Mouse (Mus musculus): ENCODE data around the gene Kbtbd13. TPM values are rescaled to one million over a fixed set of nuclear protein-coding genes. Genes with fewer than 3 reads are reported as not detected.
A peak's percentile ranks its signal among the peaks of the same experiment; 100 is the strongest.

Kbtbd13 gene
- polyA plus RNA-seq, 1 experiment: not detected

GRCm38 (mm10) chr9:65399934-65400333 lies 8.5 kb upstream of the Kbtbd13 start:
- TF ChIP-seq CTCF (IDR thresholded peaks at IDR 0.05; ENCODE audit: low read depth, low read length) (no peak), POLR2A (IDR thresholded peaks at IDR 0.05; ENCODE audit: borderline replicate concordance, low read depth, low read length) (no peak)
- Histone ChIP-seq H3K4me1 (ENCODE audit: control insufficient read depth, insufficient read depth, low read length) (peaks cover 5% of the 10 kb centered on the region), H3K27ac (ENCODE audit: insufficient read depth, low read depth, low read length) (no peak overlapping the region), H3K4me3 (ENCODE audit: insufficient read depth, low read length) (no peak overlapping the region)

GRCm38 (mm10) chr9:65398279-65398678 lies 6.8 kb upstream of the Kbtbd13 start, which contains the start of gene Rasl12:
Rasl12 (plus strand) TSS chr9:65398506.
- Histone ChIP-seq H3K27ac (ENCODE audit: insufficient read depth, low read depth, low read length) (no peak within 1 kb of the TSS), H3K4me3 (ENCODE audit: insufficient read depth, low read length) (peak within 1 kb of the TSS; percentile 58), H3K4me1 (ENCODE audit: control insufficient read depth, insufficient read depth, low read length) (no peaks in the 10 kb centered on the region)
- TF ChIP-seq CTCF (IDR thresholded peaks at IDR 0.05; ENCODE audit: low read depth, low read length) (no peak), POLR2A (IDR thresholded peaks at IDR 0.05; ENCODE audit: borderline replicate concordance, low read depth, low read length) (no peak)

DNA sequence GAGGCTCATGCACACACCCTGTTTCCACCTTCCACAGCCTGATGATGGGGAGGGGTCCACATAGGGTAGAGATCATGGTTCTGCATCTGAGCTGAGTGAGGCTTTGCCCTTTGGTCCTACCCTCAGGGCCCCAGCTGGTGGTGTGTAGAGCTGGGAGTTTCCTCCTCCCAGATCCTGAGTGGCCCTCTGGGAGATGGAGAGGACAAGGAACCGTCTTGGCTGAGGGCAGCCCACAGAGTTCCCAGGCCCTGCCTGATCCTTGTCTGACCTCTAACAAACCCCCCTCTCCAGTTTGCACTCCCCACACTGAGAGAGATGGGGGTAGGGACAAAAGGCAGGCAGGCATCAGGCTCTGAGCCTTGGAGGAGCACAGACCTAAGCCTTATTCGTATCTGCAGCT lies 2.9 kb upstream of the Kbtbd13 start:
- no peak overlapping the region for H3K27ac ChIP-seq (ENCODE audit: insufficient read depth, low read depth, low read length)
- no peaks in the 10 kb centered on the region for H3K4me1 ChIP-seq (ENCODE audit: control insufficient read depth, insufficient read depth, low read length)

GRCm38 (mm10) chr9:65393606-65394005 lies 2.2 kb upstream of the Kbtbd13 start:
- no peaks in the 10 kb centered on the region for H3K4me1 ChIP-seq (ENCODE audit: control insufficient read depth, insufficient read depth, low read length)
- TF ChIP-seq POLR2A (IDR thresholded peaks at IDR 0.05; ENCODE audit: borderline replicate concordance, low read depth, low read length): no peak
- no peak for TF ChIP-seq CTCF (IDR thresholded peaks at IDR 0.05; ENCODE audit: low read depth, low read length)
- no peak overlapping the region for H3K4me3 ChIP-seq (ENCODE audit: insufficient read depth, low read length)
- no peak overlapping the region for H3K27ac ChIP-seq (ENCODE audit: insufficient read depth, low read depth, low read length)

More for the DNA sequence above, 2.9 kb upstream of the Kbtbd13 start:
- no peak overlapping the region for H3K4me3 ChIP-seq (ENCODE audit: insufficient read depth, low read length)
- TF ChIP-seq POLR2A (IDR thresholded peaks at IDR 0.05; ENCODE audit: borderline replicate concordance, low read depth, low read length) (no peak), CTCF (IDR thresholded peaks at IDR 0.05; ENCODE audit: low read depth, low read length) (no peak)

- peak; percentile 64 for TF ChIP-seq CTCF (IDR thresholded peaks at IDR 0.05; ENCODE audit: low read depth, low read length)
- TF ChIP-seq POLR2A (IDR thresholded peaks at IDR 0.05; ENCODE audit: borderline replicate concordance, low read depth, low read length): no peak
- Histone ChIP-seq H3K27ac (ENCODE audit: insufficient read depth, low read depth, low read length) (no peak overlapping the region), H3K4me1 (ENCODE audit: control insufficient read depth, insufficient read depth, low read length) (no peaks in the 10 kb centered on the region), H3K4me3 (ENCODE audit: insufficient read depth, low read length) (no peak overlapping the region)
Observed at GRCm38 (mm10) chr9:65392638-65393364, 1.3 kb upstream of the Kbtbd13 start.

DNA sequence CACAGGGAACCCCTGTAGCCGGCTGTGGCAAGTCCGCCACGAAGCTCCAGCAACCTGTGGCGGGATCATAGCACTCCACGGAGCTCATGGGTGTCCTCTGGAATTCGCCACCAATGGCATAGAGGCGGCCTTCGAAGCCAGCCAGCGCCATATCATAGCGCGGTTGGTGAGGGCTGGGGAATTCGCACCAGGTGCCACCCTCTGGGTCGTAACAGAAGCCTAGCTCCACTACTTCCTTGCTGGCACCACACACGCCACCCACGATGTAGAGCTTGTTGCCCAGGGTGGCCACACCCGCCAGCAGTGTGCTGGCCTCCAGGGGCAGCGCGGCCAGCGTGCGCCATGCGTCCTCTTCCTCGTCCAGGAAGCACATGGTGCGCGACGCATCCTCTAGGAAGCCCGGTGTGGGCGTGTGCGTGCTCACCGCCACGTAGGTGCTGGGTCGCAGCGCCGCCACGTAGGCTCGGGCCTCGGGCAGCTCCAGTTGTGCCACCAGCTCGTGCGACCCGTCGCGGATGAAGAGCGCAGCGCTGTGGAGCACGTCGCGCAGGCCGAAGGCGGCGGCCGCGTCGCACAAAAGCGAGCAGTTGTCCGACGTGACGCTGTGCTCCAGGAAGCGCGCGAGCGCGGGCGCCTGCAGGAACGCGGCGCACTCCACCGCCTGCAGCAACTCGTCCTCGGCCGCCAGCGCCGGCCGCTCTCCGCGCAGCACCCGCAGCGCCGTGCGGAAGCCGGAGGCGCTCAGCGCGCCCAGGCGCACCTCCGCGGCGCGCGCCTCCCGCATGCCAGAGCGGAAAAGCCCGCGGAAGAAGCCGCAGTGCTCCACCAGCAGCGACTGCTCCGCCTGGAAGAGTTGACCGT lies 470 bp downstream of the Kbtbd13 start:
- Histone ChIP-seq H3K4me1 (ENCODE audit: control insufficient read depth, insufficient read depth, low read length) (no peaks in the 10 kb centered on the region), H3K27ac (ENCODE audit: insufficient read depth, low read depth, low read length) (no peak overlapping the region), H3K4me3 (ENCODE audit: insufficient read depth, low read length) (peak overlapping the region; percentile 47)
- no peak for TF ChIP-seq CTCF (IDR thresholded peaks at IDR 0.05; ENCODE audit: low read depth, low read length)
- no peak for TF ChIP-seq POLR2A (IDR thresholded peaks at IDR 0.05; ENCODE audit: borderline replicate concordance, low read depth, low read length)

DNA sequence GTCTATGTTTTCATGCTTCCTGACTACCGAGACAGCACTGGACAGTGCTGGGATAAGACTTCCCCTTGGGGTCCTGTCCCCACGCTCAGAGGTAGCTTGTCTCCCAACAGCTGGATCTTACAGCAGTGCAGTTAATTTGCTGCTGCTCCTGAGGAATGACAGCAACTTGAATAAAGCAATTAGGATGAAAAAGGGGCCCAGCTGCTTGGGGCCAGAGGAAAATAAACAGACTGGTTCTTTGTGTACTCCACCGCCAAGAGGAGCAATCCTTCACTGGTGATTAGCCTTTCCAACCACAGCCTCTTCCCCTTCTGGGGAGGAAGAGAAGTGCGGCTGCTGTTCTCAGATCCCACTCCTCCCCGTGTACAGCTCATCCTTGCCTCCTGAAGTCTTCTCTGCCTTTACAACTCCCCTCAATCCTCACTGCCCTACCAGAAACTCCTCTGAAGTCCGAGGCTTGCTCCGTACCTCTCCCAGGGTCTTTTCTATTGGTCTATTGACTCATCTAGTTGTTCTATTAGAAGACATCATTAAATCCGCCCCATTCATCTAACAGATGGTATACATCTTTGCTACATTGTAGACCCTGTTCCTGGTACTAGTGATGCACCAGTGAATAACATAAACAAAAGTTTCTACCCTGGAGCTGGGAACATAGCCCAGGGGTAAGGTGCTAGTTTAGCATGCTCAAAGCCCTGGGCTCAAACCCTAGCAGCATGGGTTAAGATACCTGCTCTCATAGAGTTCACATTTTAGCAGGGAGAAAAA lies 4.9 kb downstream of the Kbtbd13 start:
- Histone ChIP-seq H3K4me3 (ENCODE audit: insufficient read depth, low read length) (no peak overlapping the region), H3K27ac (ENCODE audit: insufficient read depth, low read depth, low read length) (no peak overlapping the region)

DNA sequence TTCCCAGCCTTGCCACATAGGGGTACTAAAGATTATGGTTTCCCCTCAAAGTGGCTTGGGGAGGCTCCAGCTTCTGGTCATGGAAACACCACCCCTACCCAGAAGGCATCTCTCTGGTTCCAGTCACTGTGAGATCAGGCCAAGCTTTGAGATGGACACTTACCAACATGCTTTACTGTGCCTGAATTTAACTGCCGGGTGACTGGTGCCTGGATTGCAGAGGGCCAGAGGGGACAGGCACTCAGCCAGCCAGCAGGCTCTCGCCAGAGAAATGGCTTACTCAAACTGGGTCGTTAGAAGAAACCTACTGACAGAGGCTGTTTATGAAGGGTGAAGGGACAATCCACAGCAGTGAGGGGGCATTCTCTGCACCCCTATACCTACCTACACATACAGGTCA lies 7.2 kb downstream of the Kbtbd13 start:
- Histone ChIP-seq H3K4me3 (ENCODE audit: insufficient read depth, low read length) (no peak overlapping the region), H3K27ac (ENCODE audit: insufficient read depth, low read depth, low read length) (no peak overlapping the region), H3K4me1 (ENCODE audit: control insufficient read depth, insufficient read depth, low read length) (no peaks in the 10 kb centered on the region)
- no peak for TF ChIP-seq POLR2A (IDR thresholded peaks at IDR 0.05; ENCODE audit: borderline replicate concordance, low read depth, low read length)
- no peak for TF ChIP-seq CTCF (IDR thresholded peaks at IDR 0.05; ENCODE audit: low read depth, low read length)

More for the DNA sequence above, 4.9 kb downstream of the Kbtbd13 start:
- no peaks in the 10 kb centered on the region for H3K4me1 ChIP-seq (ENCODE audit: control insufficient read depth, insufficient read depth, low read length)
- no peak for TF ChIP-seq CTCF (IDR thresholded peaks at IDR 0.05; ENCODE audit: low read depth, low read length)
- TF ChIP-seq POLR2A (IDR thresholded peaks at IDR 0.05; ENCODE audit: borderline replicate concordance, low read depth, low read length): no peak

- Histone ChIP-seq H3K27ac (ENCODE audit: insufficient read depth, low read depth, low read length) (no peak overlapping the region), H3K4me3 (ENCODE audit: insufficient read depth, low read length) (no peak overlapping the region), H3K4me1 (ENCODE audit: control insufficient read depth, insufficient read depth, low read length) (no peaks in the 10 kb centered on the region)
- TF ChIP-seq POLR2A (IDR thresholded peaks at IDR 0.05; ENCODE audit: borderline replicate concordance, low read depth, low read length) (no peak), CTCF (IDR thresholded peaks at IDR 0.05; ENCODE audit: low read depth, low read length) (no peak)
Observed at GRCm38 (mm10) chr9:65382751-65383097, 8.7 kb downstream of the Kbtbd13 start.

Measured in bone marrow macrophage, adult 2 months (primary cell).